Mouse (Mus musculus) heart, postnatal 0 days (tissue): ENCODE results near the gene Elmo2. TPM values are rescaled to one million over a fixed set of nuclear protein-coding genes. Genes with fewer than 3 reads are reported as not detected.
A peak's percentile ranks its signal among the peaks of the same experiment; 100 is the strongest.

Source experiments
- ATAC-seq: fragments of 200-750 bp; cut with Nextera tagmentation; 2 replicates; pipeline ENCODE4 v1.8.0; 2017; ENCODE audit warnings: low read depth, moderate number of reproducible peaks, moderate library complexity; ENCODE audit not compliant: insufficient read depth
- DNase-seq: peaks from one replicate; pipeline ENCODE4 v3.0.0-alpha.2; 2016; ENCODE audit warnings: low spot score
- H3K27ac ChIP-seq: fragments of 300-500 bp; sonication (generic); 2 replicates; pipeline ENCODE4 v1.5.1; 2014; ENCODE audit warnings: low read depth, mild to moderate bottlenecking
- H3K27me3 ChIP-seq: fragments of 300-500 bp; sonication (generic); 2 replicates; pipeline ENCODE4 v1.6.1; 2014; ENCODE audit warnings: low read length, mixed read lengths; ENCODE audit not compliant: control insufficient read depth, insufficient read depth
- H3K36me3 ChIP-seq: fragments of 300-500 bp; sonication (generic); replicated peaks from 2 replicates; pipeline ENCODE4 v1.6.1; 2014; ENCODE audit warnings: low read length, mixed read lengths; ENCODE audit not compliant: control insufficient read depth, insufficient read depth
- H3K4me1 ChIP-seq: fragments of 300-500 bp; sonication (generic); 2 replicates; pipeline ENCODE4 v1.6.1; 2014; ENCODE audit warnings: antibody characterized with exemption; ENCODE audit not compliant: control insufficient read depth, insufficient read depth
- H3K4me2 ChIP-seq: fragments of 300-500 bp; sonication (generic); 2 replicates; pipeline ENCODE4 v1.6.1; 2014; ENCODE audit warnings: low read depth, mild to moderate bottlenecking, low read length, moderate library complexity
- H3K4me3 ChIP-seq: fragments of 300-500 bp; sonication (generic); 2 replicates; pipeline ENCODE4 v1.5.1; 2014; ENCODE audit warnings: low read depth, low read length
- H3K9ac ChIP-seq: fragments of 300-500 bp; sonication (generic); replicated peaks from 2 replicates; pipeline ENCODE4 v1.6.1; 2014; ENCODE audit warnings: low read depth, low read length, mixed read lengths
- H3K9me3 ChIP-seq: fragments of 300-500 bp; sonication (generic); replicated peaks from 2 replicates; pipeline ENCODE4 v1.6.1; 2016; ENCODE audit warnings: low read length; ENCODE audit not compliant: control insufficient read depth
- CTCF ChIP-seq: IDR thresholded peaks from 2 replicates; pipeline ENCODE4 v1.5.1; 2016; ENCODE audit warnings: antibody characterized with exemption, control low read depth, low read depth
- EP300 ChIP-seq: IDR thresholded peaks from 2 replicates; pipeline ENCODE4 v1.6.1; 2016; ENCODE audit warnings: antibody characterized with exemption, low read depth
- WGBS: fragments of 180-500 bp; shearing (Covaris S2); extraction: QIAGEN DNeasy Blood & Tissue Kit; methylation state at CpG from one replicate; pipeline ENCODE4 v1.1.7; 2014; 5-methylcytosine and 5-hydroxymethylcytosine counted together
- polyA plus RNA-seq: library from polyadenylated mRNA; unstranded; fragments of >200 nt; fragmentation: Nextera tagmentation; extraction: Ambion mirVana; gene quantifications from 2 replicates; pipeline ENCODE4 v1.2.1, GENCODE M21; 2015
- total RNA-seq: library from RNA; depleted of rRNA; stranded (reverse); fragments of >200 nt; gene quantifications from 2 replicates; pipeline ENCODE4 v1.2.3, GENCODE M21; 2014; ENCODE audit warnings: low replicate concordance

The Elmo2 gene
- total and polyA plus RNA-seq, 2 experiments from 2014 or later = 24.1 to 70.6 TPM

DNA sequence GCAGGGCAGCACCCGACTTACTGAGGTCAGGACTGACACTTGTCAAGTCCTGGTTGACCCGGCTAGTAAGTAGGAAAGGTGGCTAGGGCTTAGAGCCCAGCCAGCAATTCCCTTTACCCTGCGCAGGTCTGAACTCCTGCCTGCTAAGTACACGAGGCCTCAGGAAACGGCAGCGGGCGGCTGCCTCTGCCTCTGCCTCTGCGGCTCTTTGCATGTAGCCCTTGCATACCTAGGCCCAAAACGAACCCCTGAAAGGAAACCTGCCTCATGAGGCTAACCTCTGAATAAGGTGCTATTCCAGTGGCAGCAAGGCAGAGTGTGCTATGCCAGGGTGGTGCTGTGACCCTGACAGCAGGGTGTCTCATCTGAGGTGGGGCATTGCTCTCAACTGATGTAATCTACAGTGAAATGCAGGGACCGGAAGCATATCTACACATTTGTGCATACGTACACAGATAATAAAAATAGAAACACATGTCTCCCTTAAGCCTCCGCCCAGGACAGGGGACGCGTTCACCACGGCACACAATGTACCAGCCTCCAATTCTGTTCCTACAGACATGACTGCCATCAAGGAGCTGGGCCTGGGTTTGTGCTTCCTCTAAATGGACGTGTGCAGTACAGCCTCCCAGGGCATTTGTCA lies 8.5 kb downstream of the Elmo2 start:
- H3K4me1 ChIP-seq = peaks cover 55% of the 10 kb centered on the region
- H3K27ac ChIP-seq = peak overlapping the region; percentile 74
- no peak overlapping the region for H3K4me3 ChIP-seq
- TF ChIP-seq EP300 = no peak
- no peak overlapping the region for H3K9ac ChIP-seq
- no peak overlapping the region for H3K4me2 ChIP-seq
- WGBS = 31% methylated on average over 16 of the region's 16 CpGs
- DNase-seq = no peak
- peaks cover 31% of the 10 kb centered on the region for H3K36me3 ChIP-seq
- ATAC-seq = peak; percentile 40; the same call in 1 of the 2 replicates
- H3K27me3 ChIP-seq = no peaks in the 10 kb centered on the region
- H3K9me3 ChIP-seq = no peaks in the 10 kb centered on the region

GRCm38 (mm10) chr2:165316837-165317473 lies 9.3 kb downstream of the Elmo2 start:
- peaks cover 52% of the 10 kb centered on the region for H3K4me1 ChIP-seq
- no peak overlapping the region for H3K9ac ChIP-seq

GRCm38 (mm10) chr2:165316204-165316603 lies 10.1 kb downstream of the Elmo2 start:
- no peak overlapping the region for H3K4me3 ChIP-seq
- no peak overlapping the region for H3K4me2 ChIP-seq
- ATAC-seq (no peak), DNase-seq (no peak)
- WGBS = 73% methylated on average over 10 of the region's 10 CpGs
- no peaks in the 10 kb centered on the region for H3K9me3 ChIP-seq
- peaks cover 45% of the 10 kb centered on the region for H3K4me1 ChIP-seq
- no peak for TF ChIP-seq CTCF
- TF ChIP-seq EP300 = no peak
- H3K27me3 ChIP-seq = no peaks in the 10 kb centered on the region
- no peak overlapping the region for H3K9ac ChIP-seq
- peaks cover 35% of the 10 kb centered on the region for H3K36me3 ChIP-seq
- H3K27ac ChIP-seq = no peak overlapping the region

More at GRCm38 (mm10) chr2:165316837-165317473, 9.3 kb downstream of the Elmo2 start:
- H3K9me3 ChIP-seq = no peaks in the 10 kb centered on the region
- H3K27me3 ChIP-seq = no peaks in the 10 kb centered on the region
- 30% methylated on average over 9 of the region's 9 CpGs for WGBS
- peaks cover 31% of the 10 kb centered on the region for H3K36me3 ChIP-seq
- DNase-seq (peak; percentile 47), ATAC-seq (peak; percentile 59)
- no peak overlapping the region for H3K4me3 ChIP-seq
- no peak overlapping the region for H3K4me2 ChIP-seq
- H3K27ac ChIP-seq = peak overlapping the region; percentile 74
- TF ChIP-seq EP300 = no peak
- TF ChIP-seq CTCF = no peak

DNA sequence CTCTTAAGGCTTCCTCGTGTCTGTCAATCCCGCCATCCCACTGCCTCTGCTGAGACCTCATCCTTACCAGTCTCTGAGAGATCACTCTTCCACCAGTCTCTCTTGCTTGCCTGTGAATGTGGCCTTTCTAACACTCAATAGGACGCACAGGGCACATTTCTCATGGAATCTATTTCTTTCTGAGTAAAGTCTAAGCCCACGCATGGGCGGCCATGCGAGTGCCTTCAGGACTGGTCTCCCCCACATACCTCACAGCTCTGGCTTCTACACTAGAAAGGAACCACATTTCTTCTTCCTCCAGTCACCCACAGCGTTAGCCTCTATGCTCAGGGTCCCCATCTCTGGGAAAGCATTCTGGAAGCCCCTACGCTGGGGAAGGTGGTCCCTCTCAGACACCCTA lies 12.1 kb downstream of the Elmo2 start:
- no peak overlapping the region for H3K27ac ChIP-seq
- H3K9me3 ChIP-seq = no peaks in the 10 kb centered on the region
- H3K4me1 ChIP-seq = peaks cover 27% of the 10 kb centered on the region
- no peak overlapping the region for H3K4me3 ChIP-seq
- no peak overlapping the region for H3K4me2 ChIP-seq
- TF ChIP-seq EP300 = no peak
- TF ChIP-seq CTCF = no peak
- no peaks in the 10 kb centered on the region for H3K27me3 ChIP-seq
- H3K36me3 ChIP-seq = peaks cover 49% of the 10 kb centered on the region
- WGBS = 87% methylated on average over 8 of the region's 8 CpGs
- DNase-seq = no peak
- no peak for ATAC-seq
- no peak overlapping the region for H3K9ac ChIP-seq

GRCm38 (mm10) chr2:165312381-165312780 lies 13.9 kb downstream of the Elmo2 start:
- H3K27ac ChIP-seq = no peak overlapping the region
- peaks cover 66% of the 10 kb centered on the region for H3K36me3 ChIP-seq
- H3K4me2 ChIP-seq = no peak overlapping the region
- ATAC-seq = no peak
- no peak for TF ChIP-seq CTCF
- no peak for TF ChIP-seq EP300
- WGBS = 68% methylated on average over 7 of the region's 7 CpGs
- peaks cover 9% of the 10 kb centered on the region for H3K4me1 ChIP-seq
- H3K9me3 ChIP-seq = no peaks in the 10 kb centered on the region
- no peaks in the 10 kb centered on the region for H3K27me3 ChIP-seq
- H3K4me3 ChIP-seq = no peak overlapping the region
- no peak for DNase-seq
- no peak overlapping the region; the same call in 1 of the 2 replicates for H3K9ac ChIP-seq

- 76% methylated on average over 12 of the region's 12 CpGs for WGBS
- Histone ChIP-seq H3K4me3 (no peak overlapping the region), H3K9me3 (no peaks in the 10 kb centered on the region), H3K27ac (no peak overlapping the region), H3K36me3 (peaks cover 72% of the 10 kb centered on the region), H3K4me1 (peaks cover under 1% of the 10 kb centered on the region; the same call in 1 of the 2 replicates), H3K4me2 (no peak overlapping the region), H3K27me3 (no peaks in the 10 kb centered on the region), H3K9ac (no peak overlapping the region)
- TF ChIP-seq CTCF = no peak
- TF ChIP-seq EP300 = no peak
- DNase-seq (no peak), ATAC-seq (no peak)
These were observed 14.7 kb downstream of the Elmo2 start for GRCm38 (mm10) chr2:165311577-165311976.
